Mouse (Mus musculus) forebrain, embryonic 15.5 days (tissue): ENCODE data around the gene Csrp2. TPM values are rescaled to one million over a fixed set of nuclear protein-coding genes. Genes with fewer than 3 reads are reported as not detected.

Experiments
- ATAC-seq: fragments of 200-750 bp; cut with Nextera tagmentation; replicated peaks from 2 replicates; pipeline ENCODE4 v1.8.0; 2017; ENCODE audit warnings: mild to moderate bottlenecking, moderate TSS enrichment, moderate library complexity
- H3K27ac ChIP-seq: fragments of 300-500 bp; sonication (generic); replicated peaks from 2 replicates; pipeline ENCODE4 v1.5.1; 2015; ENCODE audit warnings: mild to moderate bottlenecking, inconsistent platforms
- H3K27me3 ChIP-seq: fragments of 300-500 bp; sonication (generic); 2 replicates; pipeline ENCODE4 v1.6.1; 2015; ENCODE audit warnings: inconsistent platforms
- H3K36me3 ChIP-seq: fragments of 300-500 bp; sonication (generic); 2 replicates; pipeline ENCODE4 v1.6.1; 2015; ENCODE audit warnings: mild to moderate bottlenecking, inconsistent platforms
- H3K4me1 ChIP-seq: fragments of 300-500 bp; sonication (generic); 2 replicates; pipeline ENCODE4 v1.6.1; 2015; ENCODE audit warnings: inconsistent platforms
- H3K4me2 ChIP-seq: fragments of 300-500 bp; sonication (generic); replicated peaks from 2 replicates; pipeline ENCODE4 v1.6.1; 2015; ENCODE audit warnings: mild to moderate bottlenecking, inconsistent platforms
- H3K4me3 ChIP-seq: fragments of 300-500 bp; sonication (generic); 2 replicates; pipeline ENCODE4 v1.5.1; 2015; ENCODE audit warnings: mild to moderate bottlenecking, inconsistent platforms
- H3K9ac ChIP-seq: fragments of 300-500 bp; sonication (generic); replicated peaks from 2 replicates; pipeline ENCODE4 v1.6.1; 2015; ENCODE audit warnings: mild to moderate bottlenecking, inconsistent platforms
- H3K9me3 ChIP-seq: fragments of 300-500 bp; sonication (generic); 2 replicates; pipeline ENCODE4 v1.6.1; 2016; ENCODE audit warnings: inconsistent platforms
- WGBS: fragments of 180-500 bp; shearing (Covaris S2); methylation state at CpG from one replicate; pipeline ENCODE4 v1.1.7; 2015; ENCODE audit warnings: mixed read lengths; 5-methylcytosine and 5-hydroxymethylcytosine counted together
- polyA plus RNA-seq: library from polyadenylated mRNA; unstranded; fragments of >200 nt; fragmentation: Nextera tagmentation; extraction: Ambion mirVana; gene quantifications from 2 replicates; pipeline ENCODE4 v1.2.1, GENCODE M21; 2015

The Csrp2 gene
- polyA plus RNA-seq, 1 experiment from 2014 or later, result 203 TPM

DNA sequence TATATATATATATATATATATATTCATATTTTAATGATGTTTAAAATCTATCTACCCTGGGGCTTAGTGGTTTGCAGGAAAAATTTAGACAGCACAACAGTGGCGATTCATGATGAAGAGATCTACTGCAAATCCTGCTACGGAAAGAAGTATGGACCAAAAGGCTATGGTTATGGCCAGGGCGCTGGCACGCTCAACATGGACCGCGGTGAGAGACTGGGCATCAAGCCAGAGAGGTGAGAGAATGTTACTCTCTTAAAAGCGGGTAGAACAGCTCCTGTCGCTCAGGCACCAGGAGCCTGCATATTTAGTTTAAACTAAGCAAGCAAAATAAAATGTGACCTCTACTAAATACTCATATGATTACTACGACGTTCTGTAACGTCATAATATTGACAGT lies 15.5 kb downstream of the Csrp2 start:
- Histone ChIP-seq H3K27ac (no peak overlapping the region), H3K36me3 (peaks cover 7% of the 10 kb centered on the region; the same call in 1 of the 2 replicates), H3K9me3 (no peaks in the 10 kb centered on the region), H3K4me2 (no peak overlapping the region), H3K4me3 (no peak overlapping the region), H3K27me3 (no peaks in the 10 kb centered on the region), H3K4me1 (peaks cover 37% of the 10 kb centered on the region), H3K9ac (no peak overlapping the region)
- 87% methylated on average over 11 of the region's 11 CpGs for WGBS
- ATAC-seq, result no peak

DNA sequence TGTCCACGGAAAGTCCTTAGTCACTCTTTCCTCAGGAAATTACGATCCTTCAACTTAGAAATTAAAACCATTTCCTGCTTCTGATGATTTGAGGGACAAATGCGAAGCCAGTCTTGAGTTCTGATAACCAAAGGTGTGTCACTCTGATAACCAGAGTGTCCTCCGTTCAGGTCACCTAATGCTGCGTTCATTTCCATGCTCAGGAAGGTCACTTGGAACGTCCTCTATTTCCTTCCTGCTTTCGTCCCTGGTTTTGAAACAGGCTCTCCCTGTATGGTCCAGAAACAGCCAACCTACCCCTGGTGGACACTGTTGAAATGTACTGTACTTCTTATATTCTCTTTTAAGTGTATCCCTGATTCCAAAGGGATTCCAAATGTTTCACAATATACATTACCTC lies 16.1 kb downstream of the Csrp2 start:
- Histone ChIP-seq H3K4me3 (no peak overlapping the region), H3K9ac (no peak overlapping the region), H3K9me3 (no peaks in the 10 kb centered on the region), H3K4me1 (peaks cover 31% of the 10 kb centered on the region), H3K27me3 (no peaks in the 10 kb centered on the region), H3K27ac (no peak overlapping the region), H3K4me2 (no peak overlapping the region), H3K36me3 (peaks cover 7% of the 10 kb centered on the region; the same call in 1 of the 2 replicates)
- no peak for ATAC-seq
- WGBS, result 92% methylated on average over 7 of the region's 7 CpGs

DNA sequence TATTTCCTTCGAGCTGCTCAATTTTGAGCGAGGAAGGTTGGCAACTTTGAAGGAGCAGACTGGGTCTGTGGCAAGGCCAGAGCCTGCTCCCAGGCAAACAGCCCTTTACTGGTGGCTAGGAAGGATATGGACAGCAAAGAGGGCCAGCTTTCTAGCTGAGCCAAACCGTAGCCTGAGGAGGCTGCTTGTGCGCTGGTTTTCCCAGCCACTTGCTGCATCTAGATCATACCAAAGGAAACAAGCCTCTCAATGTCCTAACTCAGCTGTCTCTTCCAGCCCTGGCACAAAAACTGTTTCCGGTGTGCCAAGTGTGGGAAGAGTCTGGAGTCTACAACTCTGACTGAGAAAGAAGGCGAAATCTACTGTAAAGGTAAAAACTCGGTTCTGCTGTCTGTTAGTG lies 18.8 kb downstream of the Csrp2 start:
- H3K9me3 ChIP-seq, result no peaks in the 10 kb centered on the region
- peaks cover 12% of the 10 kb centered on the region for H3K4me1 ChIP-seq
- peaks cover 23% of the 10 kb centered on the region; the same call in 1 of the 2 replicates for H3K36me3 ChIP-seq
- no peak overlapping the region for H3K4me3 ChIP-seq
- no peak overlapping the region for H3K9ac ChIP-seq
- ATAC-seq, result peak; percentile 21; the same call in 1 of the 2 replicates
- WGBS, result 82% methylated on average over 7 of the region's 7 CpGs
- no peak overlapping the region for H3K4me2 ChIP-seq
- no peaks in the 10 kb centered on the region for H3K27me3 ChIP-seq
- H3K27ac ChIP-seq, result peak overlapping the region; percentile 61

DNA sequence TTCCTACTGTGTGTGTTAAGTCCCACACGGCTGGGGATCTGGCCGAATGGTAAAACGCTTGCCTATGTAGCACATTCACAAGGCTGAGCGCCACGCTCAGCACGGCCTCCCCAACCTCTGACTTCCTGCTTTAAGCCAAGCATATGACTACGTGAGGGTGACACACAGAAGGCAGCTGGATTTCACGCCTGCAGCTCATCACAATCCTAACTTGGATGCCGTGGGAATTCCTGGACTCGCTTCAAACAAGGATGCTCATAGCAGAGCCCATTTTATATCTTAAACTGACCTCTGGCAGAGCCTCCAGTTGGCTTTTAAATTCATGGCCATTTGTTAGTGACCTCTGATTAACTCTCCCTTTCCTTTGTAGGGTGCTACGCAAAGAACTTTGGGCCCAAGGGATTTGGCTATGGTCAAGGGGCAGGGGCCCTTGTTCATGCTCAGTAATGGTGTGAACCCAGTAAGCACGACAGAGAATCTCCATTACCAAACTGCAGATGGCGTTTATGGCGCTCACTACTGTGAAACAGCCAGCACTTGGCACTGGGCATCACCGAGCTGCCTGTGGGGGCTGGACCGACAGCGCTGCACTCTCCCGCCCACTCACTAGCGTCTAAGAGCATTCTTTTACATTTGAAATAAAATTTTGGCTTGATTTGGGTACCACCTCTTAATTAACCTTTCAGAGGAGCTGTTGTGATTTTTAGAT lies 19.4 kb downstream of the Csrp2 start:
- peaks cover 26% of the 10 kb centered on the region; the same call in 1 of the 2 replicates for H3K36me3 ChIP-seq
- WGBS, result 73% methylated on average over 19 of the region's 19 CpGs
- peak; percentile 81 for ATAC-seq
- peak overlapping the region; percentile 61 for H3K27ac ChIP-seq
- H3K9ac ChIP-seq, result no peak overlapping the region
- H3K4me2 ChIP-seq, result no peak overlapping the region
- no peaks in the 10 kb centered on the region for H3K27me3 ChIP-seq
- no peak overlapping the region for H3K4me3 ChIP-seq
- peaks cover 12% of the 10 kb centered on the region for H3K4me1 ChIP-seq
- no peaks in the 10 kb centered on the region for H3K9me3 ChIP-seq

DNA sequence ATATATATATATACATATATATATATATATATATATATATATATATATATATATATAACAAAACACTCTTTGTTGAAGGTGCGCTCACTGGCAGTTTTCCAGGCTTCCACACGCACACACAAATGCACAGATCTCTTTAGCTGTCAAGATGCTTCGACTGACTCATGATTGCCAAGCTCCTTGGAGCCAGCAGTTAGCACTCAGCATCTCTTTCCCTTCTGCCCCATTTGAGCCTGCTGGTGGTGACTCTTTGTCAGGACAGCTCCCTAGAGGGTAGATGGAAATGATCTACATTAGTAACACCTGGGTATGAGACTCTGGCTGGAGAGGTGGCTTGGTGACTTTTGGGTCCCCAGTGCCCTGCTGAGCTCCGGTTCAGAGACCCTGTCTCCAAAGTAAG lies 20.1 kb downstream of the Csrp2 start:
- no peak for ATAC-seq
- Histone ChIP-seq H3K9ac (no peak overlapping the region), H3K27ac (peak overlapping the region; percentile 53), H3K36me3 (peaks cover 31% of the 10 kb centered on the region), H3K4me1 (peaks cover 12% of the 10 kb centered on the region), H3K27me3 (no peaks in the 10 kb centered on the region), H3K4me2 (no peak overlapping the region), H3K4me3 (no peak overlapping the region), H3K9me3 (no peaks in the 10 kb centered on the region)
- 57% methylated on average over 4 of the region's 4 CpGs for WGBS

DNA sequence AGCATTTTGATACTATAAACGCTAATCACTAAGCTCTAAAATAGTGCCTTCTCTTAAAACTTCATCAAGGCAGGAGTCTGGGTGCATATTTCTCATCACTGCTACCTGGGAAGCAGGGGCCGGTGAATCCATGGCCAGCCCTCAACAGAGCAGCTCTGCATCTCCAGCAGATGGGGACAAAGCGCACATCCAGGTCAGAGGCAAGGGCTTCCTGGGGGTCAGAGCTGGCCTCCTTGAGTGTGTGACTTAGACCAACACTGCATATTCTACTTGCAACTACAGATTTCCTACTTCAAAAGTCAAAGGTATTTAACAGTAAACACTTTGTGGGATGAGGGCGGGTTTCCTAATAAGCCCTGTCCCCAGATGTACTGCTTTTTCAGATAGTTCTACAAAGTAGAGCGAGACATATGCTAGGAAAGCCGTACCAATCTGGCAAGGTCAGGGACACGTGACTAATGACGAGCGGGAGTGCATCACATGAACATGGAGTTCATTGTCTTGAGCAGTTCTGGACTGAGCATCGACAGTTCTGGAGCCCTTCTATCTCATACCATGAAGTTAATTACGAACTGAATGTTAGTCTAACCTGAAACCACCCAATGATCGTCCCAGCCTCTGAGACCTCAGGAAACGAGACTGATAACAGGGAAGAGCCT lies 21.3 kb downstream of the Csrp2 start:
- H3K4me1 ChIP-seq, result peaks cover 12% of the 10 kb centered on the region
- 87% methylated on average over 13 of the region's 13 CpGs for WGBS
- ATAC-seq, result no peak
- no peak overlapping the region for H3K9ac ChIP-seq
- H3K36me3 ChIP-seq, result peaks cover 34% of the 10 kb centered on the region
- no peak overlapping the region for H3K4me3 ChIP-seq
- no peaks in the 10 kb centered on the region for H3K27me3 ChIP-seq
- H3K9me3 ChIP-seq, result no peaks in the 10 kb centered on the region
- no peak overlapping the region for H3K27ac ChIP-seq
- no peak overlapping the region for H3K4me2 ChIP-seq

DNA sequence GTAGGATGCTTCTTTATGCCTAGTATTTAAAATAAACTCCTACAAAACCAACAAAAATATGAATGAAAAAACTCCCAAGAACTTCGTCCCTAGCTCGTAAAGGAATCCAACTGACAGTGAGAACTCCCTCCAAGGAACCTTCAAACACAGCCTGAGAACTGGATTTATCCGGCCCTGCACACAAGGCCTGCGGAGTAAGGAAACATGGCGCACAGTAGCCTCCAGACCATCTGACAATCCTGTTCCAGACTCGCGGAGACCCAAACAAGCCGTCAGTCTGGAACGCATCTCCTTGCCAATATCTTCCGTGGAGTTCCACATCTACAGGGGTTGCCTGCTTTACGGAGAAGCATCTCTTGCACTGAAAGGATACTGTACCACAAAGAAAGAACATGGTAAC lies 22.4 kb downstream of the Csrp2 start:
- Histone ChIP-seq H3K36me3 (peaks cover 42% of the 10 kb centered on the region), H3K9me3 (no peaks in the 10 kb centered on the region), H3K4me2 (no peak overlapping the region), H3K27ac (no peak overlapping the region), H3K4me1 (peaks cover 12% of the 10 kb centered on the region), H3K27me3 (no peaks in the 10 kb centered on the region), H3K9ac (no peak overlapping the region), H3K4me3 (no peak overlapping the region)
- ATAC-seq, result no peak
- 91% methylated on average over 11 of the region's 11 CpGs for WGBS

DNA sequence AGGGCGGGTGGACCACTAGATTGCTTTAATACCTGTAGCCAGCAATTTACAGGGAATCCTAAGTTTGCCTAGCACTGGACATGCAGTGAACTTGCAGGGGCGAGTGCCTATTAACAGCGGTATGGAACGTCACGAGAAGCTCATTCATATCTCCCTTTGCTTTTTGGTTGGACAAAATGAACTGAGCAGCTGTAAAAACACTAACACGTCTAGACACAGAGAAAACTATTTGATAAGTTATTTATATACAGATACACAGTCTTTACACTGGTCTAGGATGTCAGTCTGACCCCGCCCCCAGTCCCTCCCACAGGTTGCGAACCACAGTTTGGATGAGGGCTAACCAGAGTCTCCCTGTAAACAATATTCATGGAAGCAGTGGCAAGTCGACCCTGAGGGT lies 23.2 kb downstream of the Csrp2 start:
- Histone ChIP-seq H3K36me3 (peaks cover 48% of the 10 kb centered on the region), H3K27me3 (no peaks in the 10 kb centered on the region), H3K4me2 (no peak overlapping the region), H3K4me1 (peaks cover 12% of the 10 kb centered on the region), H3K9ac (no peak overlapping the region), H3K27ac (no peak overlapping the region), H3K9me3 (no peaks in the 10 kb centered on the region), H3K4me3 (no peak overlapping the region)
- ATAC-seq, result no peak
- 89% methylated on average over 9 of the region's 9 CpGs for WGBS

DNA sequence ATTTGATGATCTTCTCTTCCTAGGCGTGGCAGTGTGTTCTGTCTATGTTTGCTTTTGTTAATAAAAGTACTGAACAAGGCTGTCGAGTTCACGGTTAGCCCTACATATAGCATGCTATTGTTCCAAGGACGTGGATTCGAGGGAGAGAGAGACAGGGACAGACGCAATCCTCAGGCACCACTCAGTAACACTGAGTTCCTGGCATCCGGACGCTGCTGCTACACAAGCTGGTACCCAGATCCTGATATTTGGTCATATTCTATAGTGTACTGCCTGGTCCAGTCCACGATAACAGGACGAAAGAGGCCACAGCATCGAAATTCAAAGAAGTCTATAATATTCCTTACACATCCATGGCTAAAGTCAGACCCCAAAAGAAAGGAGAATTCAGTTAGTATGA lies 24.6 kb downstream of the Csrp2 start:
- peaks cover 7% of the 10 kb centered on the region for H3K4me1 ChIP-seq
- H3K36me3 ChIP-seq, result peaks cover 48% of the 10 kb centered on the region

DNA sequence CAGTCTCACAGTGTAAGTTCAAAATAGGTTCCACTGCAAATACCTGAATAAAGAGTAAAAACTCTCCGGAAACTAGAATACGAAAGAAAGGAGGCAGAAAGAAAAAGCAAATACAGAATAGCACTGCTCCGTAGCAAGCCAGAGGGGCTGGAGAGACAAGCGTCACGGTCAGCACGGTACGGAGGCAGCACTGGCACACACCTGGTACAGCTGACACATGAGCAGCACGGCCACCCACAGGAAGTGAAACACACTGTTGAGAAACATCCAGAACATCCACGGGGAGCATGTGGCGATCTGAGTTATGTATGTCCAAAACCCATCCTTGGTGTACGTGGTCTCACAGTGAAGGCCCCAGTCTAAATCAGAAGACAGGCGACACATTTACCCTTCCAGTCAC lies 26.4 kb downstream of the Csrp2 start:
- 93% methylated on average over 12 of the region's 12 CpGs for WGBS
- Histone ChIP-seq H3K27me3 (no peaks in the 10 kb centered on the region), H3K4me1 (no peaks in the 10 kb centered on the region), H3K9ac (no peak overlapping the region), H3K27ac (no peak overlapping the region), H3K4me2 (no peak overlapping the region), H3K4me3 (no peak overlapping the region), H3K36me3 (peaks cover 58% of the 10 kb centered on the region), H3K9me3 (no peaks in the 10 kb centered on the region)
- ATAC-seq, result no peak

More for the DNA sequence above, 24.6 kb downstream of the Csrp2 start:
- ATAC-seq, result no peak
- Histone ChIP-seq H3K27ac (no peak overlapping the region), H3K4me2 (no peak overlapping the region), H3K4me3 (no peak overlapping the region), H3K9ac (no peak overlapping the region), H3K9me3 (no peaks in the 10 kb centered on the region), H3K27me3 (no peaks in the 10 kb centered on the region)
- WGBS, result 94% methylated on average over 11 of the region's 11 CpGs

DNA sequence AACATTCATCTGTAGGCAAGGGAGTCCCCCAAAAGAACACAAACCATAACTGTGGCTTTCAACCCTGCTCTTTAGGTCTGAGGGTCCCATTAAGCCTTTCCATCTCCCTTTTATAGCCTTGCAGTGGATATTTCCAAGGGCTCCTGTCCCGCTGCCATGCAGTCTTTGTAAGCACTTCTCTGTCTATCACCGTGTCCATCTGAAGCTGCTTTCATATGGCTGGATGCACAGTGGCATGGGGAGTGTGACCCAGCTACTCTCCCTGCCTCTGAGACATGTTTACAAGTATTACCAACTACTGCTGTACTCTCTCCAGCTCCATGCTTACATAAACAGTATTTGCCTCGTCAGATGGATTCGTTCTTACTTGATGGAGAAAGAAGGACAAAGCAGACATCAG lies 28.0 kb downstream of the Csrp2 start:
- WGBS, result 86% methylated on average over 4 of the region's 4 CpGs
- no peak overlapping the region for H3K27ac ChIP-seq
- H3K36me3 ChIP-seq, result peaks cover 49% of the 10 kb centered on the region
- no peaks in the 10 kb centered on the region for H3K27me3 ChIP-seq
- H3K4me2 ChIP-seq, result no peak overlapping the region
- H3K9ac ChIP-seq, result no peak overlapping the region
- no peaks in the 10 kb centered on the region for H3K9me3 ChIP-seq
- no peak overlapping the region for H3K4me3 ChIP-seq
- ATAC-seq, result no peak
- H3K4me1 ChIP-seq, result no peaks in the 10 kb centered on the region

DNA sequence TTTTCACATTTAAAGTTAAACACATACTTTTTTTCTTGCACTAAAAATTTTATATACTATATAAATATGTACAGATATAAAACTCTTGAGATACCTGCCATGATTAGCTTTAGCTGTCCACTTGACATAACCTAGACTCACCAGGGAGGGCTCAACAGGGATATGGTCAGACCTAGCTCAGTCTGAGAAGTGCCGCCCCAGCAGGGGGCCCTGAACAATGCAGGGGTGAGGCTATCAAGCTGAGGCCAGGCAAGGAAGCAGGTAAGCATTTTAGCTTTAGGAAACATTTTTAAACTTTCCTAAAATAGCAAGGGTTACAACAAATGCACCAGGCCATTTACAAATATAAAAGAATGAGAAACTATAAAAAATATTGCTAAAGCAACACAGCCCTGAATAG lies 31.5 kb downstream of the Csrp2 start:
- no peak overlapping the region for H3K4me2 ChIP-seq
- H3K36me3 ChIP-seq, result peaks cover 44% of the 10 kb centered on the region
- H3K27ac ChIP-seq, result no peak overlapping the region
- H3K9ac ChIP-seq, result no peak overlapping the region
- no peak overlapping the region for H3K4me3 ChIP-seq
- no peaks in the 10 kb centered on the region for H3K27me3 ChIP-seq
- no peaks in the 10 kb centered on the region for H3K4me1 ChIP-seq
- no peak for ATAC-seq
- 80% methylated on average over 1 of the region's 1 CpGs for WGBS
- H3K9me3 ChIP-seq, result no peaks in the 10 kb centered on the region
